Comparison of ENCODE assay signal across 9 mouse cellular contexts in the genomic region with DNA sequence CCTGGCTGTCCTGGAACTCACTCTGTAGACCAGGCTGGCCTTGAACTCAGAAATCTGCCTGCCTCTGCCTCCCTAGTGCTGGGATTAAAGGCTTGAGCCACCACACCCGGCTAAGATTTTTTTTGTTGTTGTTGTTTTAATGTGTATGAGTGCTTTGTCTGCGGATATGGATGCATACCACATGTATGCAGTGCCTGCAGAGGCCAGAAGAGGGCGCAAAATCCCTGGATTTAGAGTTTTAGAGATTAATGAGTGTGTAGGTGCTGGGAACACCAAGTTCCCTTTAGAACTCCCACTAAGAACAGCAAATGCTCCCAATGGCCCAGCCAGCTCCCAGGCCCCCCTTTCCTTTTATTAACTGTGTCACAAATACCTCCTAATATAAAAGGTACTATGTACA. TPM values are rescaled to one million over a fixed set of nuclear protein-coding genes. Genes with fewer than 3 reads are reported as not detected.
DNase-seq lines count a peak whose midpoint lies in the region; TF ChIP-seq lines count a peak whose summit lies in the region.
"Had no signal": no experiment of that assay in that cellular context is flagged by ENCODE, and none has a peak within 500 bp of the region (broad histone marks: within the 10 kb centered on the region; RNA-seq: fewer than 3 reads in every experiment).

No protein-coding gene starts in this region.

- peak; percentile 49 for TF ChIP-seq RAD21 in CH12.LX (IDR thresholded peaks at IDR 0.05; ENCODE audit: low read depth, low read length)

- TF ChIP-seq CTCF in kidney, adult 2 months (conservative IDR thresholded peaks at IDR 0.05; ENCODE audit: insufficient read depth, insufficient read length, low read depth, low read length): peak; percentile 56
- peak; percentile 41 to 64 for TF ChIP-seq CTCF in CH12.LX (conservative IDR thresholded peaks at IDR 0.05 in 1 of 2, IDR thresholded peaks at IDR 0.05 in 1 of 2; ENCODE audit: low read depth in 2 of 2, low read length in 2 of 2)

- in situ Hi-C loops in CH12.LX (cut with MboI; ENCODE audit: low pct_ligation_motif_present, low pct_unique_long_range_greater_than_20kb, low sequenced_read_pairs): loop anchor here (10.0 kb wide), 1 partner anchor 49 kb away; no protein-coding TSS in a partner anchor

- H3K79me2 ChIP-seq in CH12.LX (replicated peaks; ENCODE audit: control insufficient read depth, extremely low read depth, insufficient read depth, poor library complexity, severe bottlenecking): no peaks in the 10 kb centered on the region

- 70% methylated on average over 3 of the region's 3 CpGs for WGBS in kidney, adult 2 months
- WGBS in embryonic facial prominence, embryonic 10.5 days: 62% methylated on average over 3 of the region's 3 CpGs

- no peak for DNase-seq in kidney, adult 2 months
- no peak for DNase-seq in kidney, postnatal 14 days
- DNase-seq in 3T3-L1 (ENCODE audit: low read depth, low spot score): peak; percentile 49
- DNase-seq in CH12.LX (ENCODE audit: extremely low read depth): peak; percentile 33
- DNase-seq in embryonic facial prominence, embryonic 10.5 days (ENCODE audit: low spot score): peak; percentile 33
- no peak for DNase-seq in right cerebral cortex, postnatal 10 days (ENCODE audit: low spot score in 2 of 2)
- no peak for DNase-seq in adrenal gland, postnatal 25 days

- dilution Hi-C loops in CH12.LX (cut with MboI; ENCODE audit: extremely low pct_ligation_motif_present, extremely low pct_unique_long_range_greater_than_20kb, low sequenced_read_pairs): no loop called here

- H3K4me1 ChIP-seq in kidney, adult 2 months (ENCODE audit: control insufficient read depth, insufficient read depth, low read length): no peaks in the 10 kb centered on the region
- peaks cover 0 to 12% of the 10 kb centered on the region in 2 experiments; a peak in 2 of 4 replicates for H3K4me1 ChIP-seq in CH12.LX (ENCODE audit: control insufficient read depth in 1 of 2, insufficient read depth in 2 of 2)
- H3K4me1 ChIP-seq in embryonic facial prominence, embryonic 10.5 days: peaks cover 39% of the 10 kb centered on the region

- H3K27me3 ChIP-seq in kidney, adult 2 months (replicated peaks; ENCODE audit: control insufficient read depth, insufficient read depth, low read length): no peaks in the 10 kb centered on the region
- peaks cover 72% of the 10 kb centered on the region for H3K27me3 ChIP-seq in CH12.LX (replicated peaks)
- peaks cover 53% of the 10 kb centered on the region for H3K27me3 ChIP-seq in embryonic facial prominence, embryonic 10.5 days (replicated peaks; ENCODE audit: low read depth, poor library complexity, severe bottlenecking)
- H3K27me3 ChIP-seq: hindbrain, embryonic 15.5 days had no signal

- no peak for TF ChIP-seq POLR2A in kidney, adult 2 months (IDR thresholded peaks at IDR 0.05; ENCODE audit: low read depth, low read length)
- no peak for TF ChIP-seq POLR2A in CH12.LX (IDR thresholded peaks at IDR 0.05; ENCODE audit: low read depth, low read length)

- H3K9ac ChIP-seq in CH12.LX (ENCODE audit: insufficient read depth, low read depth): no peak overlapping the region
- H3K9ac ChIP-seq: hindbrain, embryonic 15.5 days had no signal

- no peak overlapping the region for H3K4me3 ChIP-seq in kidney, adult 2 months (ENCODE audit: insufficient read depth, low read depth, low read length)
- no peak overlapping the region for H3K4me3 ChIP-seq in CH12.LX (replicated peaks in 1 of 3; ENCODE audit: low read depth in 2 of 3, low read length in 2 of 3, poor library complexity in 1 of 3)
- H3K4me3 ChIP-seq in embryonic facial prominence, embryonic 10.5 days: no peak overlapping the region
- H3K4me3 ChIP-seq: hindbrain, embryonic 15.5 days had no signal

- H3K27ac ChIP-seq in kidney, adult 2 months (ENCODE audit: insufficient read depth, low read depth, low read length): no peak overlapping the region
- H3K27ac ChIP-seq in CH12.LX (ENCODE audit: insufficient read depth, low read depth): no peak overlapping the region
- H3K27ac ChIP-seq in embryonic facial prominence, embryonic 10.5 days (replicated peaks): no peak overlapping the region

- H3K9me3 ChIP-seq in CH12.LX (replicated peaks; ENCODE audit: low read length): peaks cover 3% of the 10 kb centered on the region
- H3K9me3 ChIP-seq in embryonic facial prominence, embryonic 10.5 days: no peaks in the 10 kb centered on the region
- H3K9me3 ChIP-seq: hindbrain, embryonic 15.5 days had no signal

- no peak overlapping the region for H3K4me2 ChIP-seq in CH12.LX (ENCODE audit: insufficient read depth, low read depth, poor library complexity, severe bottlenecking)
- H3K4me2 ChIP-seq: hindbrain, embryonic 15.5 days had no signal

- no peak for TF ChIP-seq EP300 in CH12.LX (IDR thresholded peaks at IDR 0.05; ENCODE audit: low read length)

- H3K36me3 ChIP-seq in kidney, adult 2 months (ENCODE audit: control insufficient read depth, insufficient read depth, low read length): no peaks in the 10 kb centered on the region
- H3K36me3 ChIP-seq in CH12.LX (replicated peaks in 1 of 2; ENCODE audit: control insufficient read depth in 1 of 2, insufficient read depth in 1 of 2, low read length in 1 of 2): no peaks in the 10 kb centered on the region
- H3K36me3 ChIP-seq in embryonic facial prominence, embryonic 10.5 days (replicated peaks): no peaks in the 10 kb centered on the region
- H3K36me3 ChIP-seq: hindbrain, embryonic 15.5 days had no signal

TF ChIP-seq in CH12.LX, 34 proteins besides CTCF, POLR2A, EP300 and RAD21:
- TF ChIP-seq ZMIZ1 (IDR thresholded peaks at IDR 0.05; ENCODE audit: low read depth, low read length): no peak
- TF ChIP-seq SMC3 (IDR thresholded peaks at IDR 0.05; ENCODE audit: low read depth, low read length): peak; percentile 55
- TF ChIP-seq MEF2A (IDR thresholded peaks at IDR 0.05; ENCODE audit: borderline replicate concordance, low read depth, low read length): no peak
- TF ChIP-seq ETS1 (conservative IDR thresholded peaks at IDR 0.05; ENCODE audit: low read depth, low read length): no peak
- no peak for TF ChIP-seq MAFK (IDR thresholded peaks at IDR 0.05; ENCODE audit: insufficient replicate concordance, low read length)
TF ChIP-seq in CH12.LX: peak in this region for 1.

RNA-seq across cellular contexts. Expression of a gene that starts 25.4 kb away (rescaled TPM):
- polyA plus RNA-seq in kidney, adult 2 months (2012; rRNA removed): not detected in 2 replicates
- total RNA-seq in CH12.LX (2012; rRNA removed): not detected in 2 replicates
- not detected in 2 replicates for total RNA-seq in CH12.LX (2014; rRNA removed)
- not detected in 2 replicates for polyA plus RNA-seq in CH12.LX (2012; ENCODE audit: insufficient read length, low read depth)
- 1.9 and 2.0 TPM in 2 replicates for polyA plus RNA-seq in embryonic facial prominence, embryonic 10.5 days (2016; fragmentation: Nextera tagmentation; extraction: Ambion mirVana)
- total RNA-seq in adrenal gland, postnatal 25 days (2021): not detected in 2 replicates

RNA-seq across cellular contexts. Expression of a gene that starts 25.4 kb away (rescaled TPM):
- polyA plus RNA-seq in kidney, adult 2 months (2012; rRNA removed): not detected in 2 replicates
- total RNA-seq in CH12.LX (2012; rRNA removed) (not detected in 2 replicates), CH12.LX (2014; rRNA removed) (not detected in 2 replicates)
- polyA plus RNA-seq in CH12.LX (2012; ENCODE audit: insufficient read length, low read depth): not detected in 2 replicates
- 1.00 and 1.4 TPM in 2 replicates for polyA plus RNA-seq in embryonic facial prominence, embryonic 10.5 days (2016; fragmentation: Nextera tagmentation; extraction: Ambion mirVana)
- total RNA-seq in adrenal gland, postnatal 25 days (2021): not detected in 2 replicates
- total RNA-seq: adrenal gland, adult 18-20 months had no signal

RNA-seq across cellular contexts. Expression of a gene that starts 26.4 kb away (rescaled TPM):
- polyA plus RNA-seq in kidney, adult 2 months (2012; rRNA removed): 69.3 and 73.8 TPM in 2 replicates
- total RNA-seq in CH12.LX (2012; rRNA removed): 1.0 and 2.5 TPM in 2 replicates
- total RNA-seq in CH12.LX (2014; rRNA removed): 0.32 TPM in 1 of 2 replicates, not detected in the other
- 1.1 and 1.3 TPM in 2 replicates for polyA plus RNA-seq in CH12.LX (2012; ENCODE audit: insufficient read length, low read depth)
- 2.3 and 3.2 TPM in 2 replicates for polyA plus RNA-seq in embryonic facial prominence, embryonic 10.5 days (2016; fragmentation: Nextera tagmentation; extraction: Ambion mirVana)
- 16.5 and 18.0 TPM in 2 replicates for total RNA-seq in adrenal gland, postnatal 25 days (2021)

Comparison
In these comparisons a context has a peak if more than half of its experiments do, and no peak if none do; other contexts are left out.
1. DNase-seq: peak in 3T3-L1 (single experiment), CH12.LX (single experiment) and embryonic facial prominence, embryonic 10.5 days (single experiment); none in kidney, adult 2 months (single experiment), kidney, postnatal 14 days (single experiment), right cerebral cortex, postnatal 10 days (0 of 2) and adrenal gland, postnatal 25 days (single experiment).
2. RNA of a gene that starts 26.4 kb away (polyA plus RNA-seq): 69.3 to 73.8 TPM in kidney, adult 2 months; 2.3 to 3.2 TPM in embryonic facial prominence, embryonic 10.5 days and 1.1 to 1.3 TPM in CH12.LX; every median in the first group is over 10 times any median in the second.